Mouse (Mus musculus) kidney, adult 9 months (tissue): ENCODE results near the gene Vamp5.

ENCODE experiments used
- DNase-seq: peaks from one replicate; pipeline ENCODE4 v3.0.0; 2022

Gene Vamp5

GRCm38 (mm10) chr6:72340481-72340880 is 39.8 kb downstream of the Vamp5 start:
- peak; percentile 66 for DNase-seq

GRCm38 (mm10) chr6:72333111-72333510 is 47.2 kb downstream of the Vamp5 start:
- no peak for DNase-seq

- DNase-seq, result no peak
Observed at GRCm38 (mm10) chr6:72330133-72330532, 50.1 kb downstream of the Vamp5 start.

GRCm38 (mm10) chr6:72329019-72329418 is 51.2 kb downstream of the Vamp5 start:
- no peak for DNase-seq

- DNase-seq, result peak; percentile 83
Observed at GRCm38 (mm10) chr6:72326274-72326673, 54.0 kb downstream of the Vamp5 start.

GRCm38 (mm10) chr6:72323786-72324508 is 56.3 kb downstream of the Vamp5 start:
- no peak for DNase-seq

- no peak for DNase-seq
Observed at GRCm38 (mm10) chr6:72322936-72323335, 57.3 kb downstream of the Vamp5 start.

- peak; percentile 57 for DNase-seq
Observed at GRCm38 (mm10) chr6:72319019-72319418, 61.2 kb downstream of the Vamp5 start.
